Mouse (Mus musculus) MN1 (cell line): Measurements from ENCODE around the gene Dock4.

Experiments used
- DNase-seq: peaks from one replicate; pipeline ENCODE4 v3.0.0-alpha.2; 2016; ENCODE audit warnings: low spot score

The Dock4 gene

DNA sequence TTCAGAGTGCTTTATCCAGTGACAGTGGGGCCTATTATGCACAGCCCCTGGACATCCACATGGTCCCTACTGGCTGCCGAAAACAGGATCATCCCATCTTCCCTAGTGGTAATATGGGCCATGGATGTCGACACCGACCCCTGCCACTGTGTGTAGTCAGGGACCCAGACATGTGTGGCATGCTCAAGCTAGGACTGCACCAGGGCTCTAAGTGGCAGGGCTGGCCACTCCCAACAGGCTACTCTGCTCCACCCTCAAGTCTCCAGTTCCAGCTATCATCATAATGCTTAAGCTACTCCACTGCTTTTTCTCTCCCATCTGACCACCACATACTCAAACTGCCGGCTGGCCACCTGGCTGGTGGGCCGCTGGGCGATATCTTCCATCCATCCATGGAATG lies 439.6 kb downstream of the Dock4 start:
- DNase-seq: no peak

DNA sequence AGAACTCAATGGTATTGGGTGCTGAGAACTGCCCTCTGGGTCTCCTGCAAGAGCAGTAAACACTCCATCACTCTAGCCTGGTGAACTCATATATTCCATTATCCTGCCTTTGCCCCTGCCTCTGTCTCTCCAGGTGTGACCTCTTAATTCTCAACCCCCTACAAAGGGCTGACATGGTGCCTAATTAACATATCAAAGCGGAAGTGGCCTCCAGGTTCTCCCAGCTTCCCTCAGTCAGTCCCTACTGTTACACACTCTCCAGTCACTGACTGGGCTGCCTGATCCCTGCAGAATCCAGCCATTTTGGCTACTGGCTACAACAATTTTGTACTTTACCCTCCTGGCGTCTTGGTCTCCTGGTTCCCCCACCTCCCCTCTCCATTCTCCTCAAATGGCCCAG lies 441.7 kb downstream of the Dock4 start:
- no peak for DNase-seq

DNA sequence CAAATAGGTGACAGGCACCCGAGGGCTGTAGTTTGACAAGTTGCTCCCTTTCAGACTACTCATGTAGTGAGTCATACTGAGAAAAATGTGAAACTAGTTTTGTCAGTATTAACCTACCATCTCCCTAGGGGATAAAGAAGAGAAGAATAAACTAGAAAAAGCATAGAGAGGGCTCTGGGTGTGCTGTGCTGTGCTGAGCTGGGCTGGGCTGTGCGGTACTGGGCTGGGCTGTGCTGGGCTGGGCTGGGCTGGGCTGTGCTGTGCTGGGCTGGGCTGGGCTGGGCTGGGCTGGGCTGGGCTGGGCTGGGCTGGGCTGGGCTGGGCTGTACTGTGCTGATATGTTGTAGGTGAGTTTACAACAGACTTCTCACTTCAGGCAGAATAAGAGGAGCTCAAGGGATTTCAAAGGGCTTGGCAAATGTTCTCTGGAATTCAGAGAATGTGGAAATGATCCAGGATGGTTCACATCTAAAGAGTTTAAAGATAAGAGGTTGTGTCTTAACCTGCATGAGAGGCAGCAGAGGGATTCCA lies 442.6 kb downstream of the Dock4 start:
- DNase-seq: no peak

GRCm38 (mm10) chr12:40888829-40889228 lies 443.1 kb downstream of the Dock4 start:
- DNase-seq: no peak

DNA sequence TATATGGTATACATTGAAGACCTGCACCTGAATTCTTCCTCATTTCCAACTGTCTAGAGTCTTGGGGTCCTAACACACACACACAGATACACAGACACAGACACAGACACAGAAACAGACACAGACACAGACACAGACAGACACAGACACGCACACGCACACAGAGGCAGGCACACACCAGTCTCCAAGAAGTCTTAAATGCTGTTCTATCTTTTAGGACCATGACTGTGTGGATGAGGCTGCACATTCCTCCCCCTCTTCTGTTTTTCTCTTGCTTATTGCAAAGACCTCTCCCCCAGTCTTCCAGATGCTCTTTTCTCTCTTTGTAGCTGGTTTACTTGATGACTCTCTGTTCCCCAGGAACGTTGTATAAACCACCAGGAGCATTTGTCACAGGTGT lies 443.8 kb downstream of the Dock4 start:
- DNase-seq: no peak

DNA sequence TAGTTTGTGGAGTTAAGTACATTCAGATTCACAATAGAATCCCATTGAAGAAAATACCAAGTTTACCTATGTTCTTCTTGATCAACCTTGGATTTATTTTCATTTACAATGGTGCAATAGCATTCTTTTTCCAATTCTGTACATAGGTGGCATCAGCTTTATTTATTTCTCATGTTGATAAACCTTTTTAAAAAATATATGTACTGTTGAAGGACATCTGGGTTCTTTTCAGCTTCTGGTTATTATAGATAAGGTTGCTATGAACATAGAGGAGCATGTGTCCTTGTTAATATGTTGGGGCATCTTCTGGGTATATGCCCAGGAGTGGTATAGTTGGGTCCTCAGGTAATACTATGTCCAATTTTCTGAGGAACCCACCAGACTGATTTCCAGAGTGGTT lies 445.4 kb downstream of the Dock4 start:
- DNase-seq: no peak

DNA sequence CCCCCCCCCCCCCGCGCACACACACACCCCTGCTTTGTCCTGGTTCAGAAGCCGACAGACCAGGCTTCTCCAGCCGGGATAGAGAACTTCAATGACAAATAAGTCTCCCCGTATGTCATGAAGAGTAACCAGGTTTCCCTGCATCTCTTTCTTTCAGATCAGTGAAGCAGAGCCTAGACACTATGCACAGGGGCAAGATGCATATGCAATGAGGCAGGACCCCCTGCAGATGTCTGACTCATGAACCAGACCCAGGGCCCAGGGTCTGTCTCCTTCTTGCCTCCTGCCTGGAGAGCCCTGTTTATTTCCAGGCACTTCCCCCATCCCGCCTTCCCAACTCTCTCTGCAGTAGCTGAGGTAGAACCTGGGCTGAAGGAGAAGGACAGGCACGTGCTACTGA lies 448.0 kb downstream of the Dock4 start:
- no peak for DNase-seq

GRCm38 (mm10) chr12:40894695-40895094 lies 448.9 kb downstream of the Dock4 start:
- no peak for DNase-seq
